Mouse (Mus musculus) kidney, postnatal 0 days (tissue): ENCODE measurements around the gene Dynlrb2. TPM values are rescaled to one million over a fixed set of nuclear protein-coding genes. Genes with fewer than 3 reads are reported as not detected.

Source experiments
- ATAC-seq: fragments of 200-750 bp; cut with Nextera tagmentation; replicated peaks from 2 replicates; pipeline ENCODE4 v1.8.0; 2017; ENCODE audit warnings: low read depth, moderate number of reproducible peaks, moderate TSS enrichment, moderate library complexity; ENCODE audit not compliant: low FRiP score
- DNase-seq: peaks from one replicate; pipeline ENCODE4 v3.0.0-alpha.2; 2016; ENCODE audit warnings: low spot score
- H3K27ac ChIP-seq: fragments of 300-500 bp; sonication (generic); 2 replicates; pipeline ENCODE4 v1.5.1; 2014; ENCODE audit warnings: mild to moderate bottlenecking
- H3K27me3 ChIP-seq: fragments of 300-500 bp; sonication (generic); 2 replicates; pipeline ENCODE4 v1.6.1; 2014; ENCODE audit warnings: low read length, mixed read lengths; ENCODE audit not compliant: insufficient read depth
- H3K36me3 ChIP-seq: fragments of 300-500 bp; sonication (generic); 2 replicates; pipeline ENCODE4 v1.6.1; 2014; ENCODE audit warnings: low read length, mixed read lengths; ENCODE audit not compliant: insufficient read depth
- H3K4me1 ChIP-seq: fragments of 300-500 bp; sonication (generic); replicated peaks from 2 replicates; pipeline ENCODE4 v1.6.1; 2014; ENCODE audit warnings: antibody characterized with exemption, low read length, mixed read lengths; ENCODE audit not compliant: insufficient read depth
- H3K4me2 ChIP-seq: fragments of 300-500 bp; sonication (generic); 2 replicates; pipeline ENCODE4 v1.6.1; 2014; ENCODE audit warnings: mild to moderate bottlenecking, low read length, moderate library complexity, mixed read lengths
- H3K4me3 ChIP-seq: fragments of 300-500 bp; sonication (generic); replicated peaks from 2 replicates; pipeline ENCODE4 v1.5.1; 2014; ENCODE audit warnings: low read depth, low read length
- H3K9ac ChIP-seq: fragments of 300-500 bp; sonication (generic); 2 replicates; pipeline ENCODE4 v1.6.1; 2014; ENCODE audit warnings: low read depth, low read length
- H3K9me3 ChIP-seq: fragments of 300-500 bp; sonication (generic); replicated peaks from 2 replicates; pipeline ENCODE4 v1.6.1; 2016; ENCODE audit warnings: low read length, inconsistent platforms, mixed read lengths
- CTCF ChIP-seq: IDR thresholded peaks from 2 replicates; pipeline ENCODE4 v1.5.1; 2016; ENCODE audit warnings: antibody characterized with exemption, low read depth, mild to moderate bottlenecking, moderate library complexity
- WGBS: fragments of 180-500 bp; shearing (Covaris S2); extraction: QIAGEN DNeasy Blood & Tissue Kit; methylation state at CpG from one replicate; pipeline ENCODE4 v1.1.7; 2014; 5-methylcytosine and 5-hydroxymethylcytosine counted together
- polyA plus RNA-seq: library from polyadenylated mRNA; unstranded; fragments of >200 nt; fragmentation: Nextera tagmentation; extraction: Ambion mirVana; gene quantifications from 2 replicates; pipeline ENCODE4 v1.2.1, GENCODE M21; 2015

Dynlrb2 gene
- polyA plus RNA-seq, 1 experiment from 2014 or later: 2.0 TPM

DNA sequence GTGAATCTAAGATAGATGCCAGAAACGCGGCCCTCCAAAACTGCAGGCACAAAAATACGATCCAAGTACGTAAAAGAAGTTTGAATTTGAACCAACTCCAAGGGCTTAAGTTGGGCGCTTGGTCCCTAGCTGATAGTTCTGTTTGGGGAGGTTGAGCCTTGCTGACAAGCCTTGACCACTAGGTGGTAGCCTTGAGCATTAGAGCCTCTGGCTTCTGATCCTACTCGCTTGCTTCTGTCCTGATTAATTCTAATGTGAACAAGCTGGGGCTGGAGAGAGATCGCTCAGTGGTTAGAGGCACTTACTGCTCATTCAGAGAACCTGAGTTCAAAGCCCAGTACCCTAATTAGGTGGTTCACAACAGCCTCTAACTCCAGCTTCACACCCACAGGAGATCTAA is 23.9 kb upstream of the Dynlrb2 start:
- Histone ChIP-seq H3K27me3 (no peaks in the 10 kb centered on the region), H3K27ac (no peak overlapping the region), H3K4me1 (no peaks in the 10 kb centered on the region), H3K9me3 (no peaks in the 10 kb centered on the region), H3K36me3 (no peaks in the 10 kb centered on the region), H3K4me3 (no peak overlapping the region), H3K4me2 (no peak overlapping the region), H3K9ac (0 out of 2 replicates have a peak overlapping the region, but pooled peaks have one; percentile 8)
- peak; percentile 91 for TF ChIP-seq CTCF
- peak; percentile 88 for DNase-seq
- ATAC-seq: no peak
- WGBS: 16% methylated on average over 7 of the region's 7 CpGs

DNA sequence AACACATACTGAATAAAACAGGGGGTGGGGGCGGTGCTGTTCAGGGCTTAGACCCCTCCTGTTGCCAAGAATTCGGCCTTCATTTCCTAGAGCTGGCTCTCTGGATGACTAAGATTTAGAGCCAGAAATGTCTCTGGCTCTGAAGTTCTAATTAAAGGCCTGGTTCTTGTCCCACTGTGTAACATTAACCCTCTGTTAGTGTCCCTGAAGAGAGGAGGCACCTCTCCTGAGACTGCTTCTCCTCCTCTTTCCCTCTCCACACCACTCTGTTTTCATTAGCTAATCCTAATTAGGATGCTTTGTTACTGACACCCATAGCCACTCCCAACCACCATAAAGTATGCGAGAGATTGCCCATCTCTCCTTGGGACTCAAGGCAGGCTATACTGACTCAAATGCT is 22.0 kb upstream of the Dynlrb2 start:
- Histone ChIP-seq H3K9me3 (no peaks in the 10 kb centered on the region), H3K4me2 (no peak overlapping the region), H3K4me3 (no peak overlapping the region), H3K36me3 (no peaks in the 10 kb centered on the region), H3K4me1 (no peaks in the 10 kb centered on the region), H3K9ac (no peak overlapping the region), H3K27me3 (no peaks in the 10 kb centered on the region), H3K27ac (no peak overlapping the region)
- no peak for ATAC-seq
- 45% methylated on average over 3 of the region's 3 CpGs for WGBS
- no peak for TF ChIP-seq CTCF
- peak; percentile 54 for DNase-seq

DNA sequence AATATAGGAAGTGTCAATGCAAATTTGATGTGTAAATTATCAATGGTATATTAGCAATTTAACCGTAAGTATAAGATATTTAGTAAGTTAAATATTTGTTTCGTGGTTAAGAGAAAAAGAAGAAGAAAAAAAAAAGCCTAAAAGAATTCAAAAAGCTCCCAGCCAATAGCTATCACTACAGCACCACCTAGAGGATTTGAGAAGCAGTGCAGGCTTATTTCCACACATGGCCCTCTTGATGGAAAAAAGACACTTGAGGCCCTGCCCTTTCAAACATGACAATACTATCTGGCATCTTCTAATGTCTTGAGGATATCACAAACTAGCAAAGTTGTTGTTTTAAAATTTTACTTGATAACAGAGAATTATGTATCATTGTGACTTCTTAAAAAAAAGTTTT is 20.7 kb upstream of the Dynlrb2 start:
- H3K4me1 ChIP-seq: no peaks in the 10 kb centered on the region
- ATAC-seq (no peak), DNase-seq (peak; percentile 86)
- H3K27ac ChIP-seq: no peak overlapping the region
- H3K4me2 ChIP-seq: no peak overlapping the region
- no peaks in the 10 kb centered on the region for H3K36me3 ChIP-seq
- no peaks in the 10 kb centered on the region for H3K27me3 ChIP-seq
- H3K4me3 ChIP-seq: no peak overlapping the region
- TF ChIP-seq CTCF: peak; percentile 79
- 25% methylated on average over 2 of the region's 2 CpGs for WGBS
- no peaks in the 10 kb centered on the region for H3K9me3 ChIP-seq
- H3K9ac ChIP-seq: no peak overlapping the region

DNA sequence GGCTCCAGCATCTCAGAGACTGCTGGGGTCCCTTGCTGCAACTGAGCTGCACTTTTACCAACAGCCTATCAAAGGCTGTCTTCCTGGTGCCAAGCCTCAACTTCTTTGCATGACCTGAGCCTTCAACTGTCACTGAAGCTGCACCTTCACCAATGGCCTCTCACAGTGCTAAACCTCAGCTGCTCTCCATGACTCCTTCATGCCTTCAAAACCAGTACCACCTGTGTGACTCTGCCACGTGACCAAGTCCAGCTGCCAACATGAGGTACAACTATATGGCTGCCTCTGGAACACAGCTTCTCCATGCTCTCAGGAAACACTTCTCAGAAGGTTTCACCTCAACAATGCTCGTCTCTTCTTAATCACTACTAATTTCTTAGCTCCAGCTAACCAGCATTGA is 16.2 kb upstream of the Dynlrb2 start:
- no peaks in the 10 kb centered on the region for H3K27me3 ChIP-seq
- no peak for ATAC-seq
- no peak for TF ChIP-seq CTCF
- no peak overlapping the region for H3K4me2 ChIP-seq
- 82% methylated on average over 2 of the region's 2 CpGs for WGBS
- DNase-seq: no peak
- no peaks in the 10 kb centered on the region for H3K4me1 ChIP-seq
- no peaks in the 10 kb centered on the region for H3K9me3 ChIP-seq
- H3K27ac ChIP-seq: no peak overlapping the region
- H3K4me3 ChIP-seq: no peak overlapping the region
- no peaks in the 10 kb centered on the region for H3K36me3 ChIP-seq
- H3K9ac ChIP-seq: no peak overlapping the region

GRCm38 (mm10) chr8:116500057-116500809 is 4.5 kb upstream of the Dynlrb2 start:
- no peak for ATAC-seq
- H3K36me3 ChIP-seq: no peaks in the 10 kb centered on the region

DNA sequence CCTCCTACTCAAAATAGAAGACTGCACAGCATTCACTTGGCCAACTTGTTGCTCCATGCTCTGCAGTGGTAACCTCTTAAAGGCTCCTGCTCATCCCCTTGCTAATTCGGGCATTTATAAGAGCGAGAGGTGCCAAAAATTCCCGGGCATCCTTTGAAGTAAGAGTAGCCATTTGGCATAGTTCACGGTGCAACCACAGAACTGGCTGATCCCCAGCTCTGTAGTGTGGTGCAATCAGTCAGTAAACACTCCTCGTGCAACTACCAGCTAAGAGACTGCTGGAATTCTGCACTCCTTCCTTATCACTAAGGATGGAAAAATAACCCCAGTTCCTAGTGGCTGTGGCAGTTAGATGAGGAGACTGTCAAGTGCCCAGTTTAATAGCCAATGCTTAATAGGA is 3.9 kb downstream of the Dynlrb2 start:
- 14% methylated on average over 5 of the region's 5 CpGs for WGBS
- Histone ChIP-seq H3K4me2 (no peak overlapping the region), H3K27ac (no peak overlapping the region), H3K9ac (no peak overlapping the region), H3K4me1 (peaks cover 3% of the 10 kb centered on the region; the same call in 1 of the 2 replicates), H3K9me3 (no peaks in the 10 kb centered on the region), H3K36me3 (no peaks in the 10 kb centered on the region), H3K4me3 (no peak overlapping the region), H3K27me3 (no peaks in the 10 kb centered on the region)
- TF ChIP-seq CTCF: no peak
- DNase-seq (no peak), ATAC-seq (no peak)

More at GRCm38 (mm10) chr8:116500057-116500809, 4.5 kb upstream of the Dynlrb2 start:
- Histone ChIP-seq H3K9me3 (no peaks in the 10 kb centered on the region), H3K27me3 (no peaks in the 10 kb centered on the region), H3K4me2 (no peak overlapping the region), H3K4me3 (no peak overlapping the region), H3K27ac (no peak overlapping the region), H3K4me1 (peaks cover 3% of the 10 kb centered on the region; the same call in 1 of the 2 replicates), H3K9ac (no peak overlapping the region)
- WGBS: 81% methylated on average over 7 of the region's 7 CpGs
- no peak for DNase-seq
- no peak for TF ChIP-seq CTCF
